Mouse (Mus musculus) ES-E14 (cell line): ENCODE data around the gene Grm4. TPM values are rescaled to one million over a fixed set of nuclear protein-coding genes. Genes with fewer than 3 reads are reported as not detected.

Experiments used
- DNase-seq: peaks from one replicate; pipeline ENCODE4 v3.0.0-alpha.2; 2013; ENCODE audit warnings: low read depth, low spot score
- H3K27ac ChIP-seq: 2 replicates; pipeline ENCODE4 v1.5.1; 2012; ENCODE audit warnings: low read depth, mild to moderate bottlenecking, low read length, moderate library complexity, mixed read lengths; ENCODE audit not compliant: poor library complexity, insufficient read depth, severe bottlenecking
- H3K36me3 ChIP-seq: 2 replicates; pipeline ENCODE4 v1.6.1; 2012; ENCODE audit warnings: mild to moderate bottlenecking, low read length, moderate library complexity, mixed read lengths; ENCODE audit not compliant: control insufficient read depth, poor library complexity, insufficient read depth, severe bottlenecking
- H3K4me1 ChIP-seq, 2 experiments: fragments of 150-350 bp in 1 of 2; sonication (generic) in 1 of 2; 2 replicates each; pipeline ENCODE4 v1.6.1; 2012; ENCODE audit warnings: low read length in 2 of 2, mild to moderate bottlenecking in 1 of 2, mixed read lengths in 1 of 2; ENCODE audit not compliant: control insufficient read depth in 2 of 2, insufficient read depth in 2 of 2, poor library complexity in 1 of 2
- H3K4me3 ChIP-seq, 2 experiments: fragments of 150-350 bp in 1 of 2; sonication (generic) in 1 of 2; 2 replicates each; pipeline ENCODE4 v1.5.1; 2012; ENCODE audit warnings: low read length in 2 of 2, low read depth in 1 of 2, mild to moderate bottlenecking in 1 of 2, mixed read lengths in 1 of 2; ENCODE audit not compliant: insufficient read depth in 1 of 2, poor library complexity in 1 of 2, severe bottlenecking in 1 of 2
- H3K9ac ChIP-seq: 2 replicates; pipeline ENCODE4 v1.6.1; 2012; ENCODE audit warnings: low read depth, mild to moderate bottlenecking, low read length, mixed read lengths; ENCODE audit not compliant: poor library complexity, insufficient read depth, severe bottlenecking
- H3K9me3 ChIP-seq: fragments of 150-350 bp; sonication (generic); 2 replicates; pipeline ENCODE4 v1.6.1; 2012; ENCODE audit warnings: low read depth, mild to moderate bottlenecking, low read length; ENCODE audit not compliant: control insufficient read depth, insufficient read depth
- CHD2 ChIP-seq: IDR thresholded peaks from 2 replicates; pipeline ENCODE4 v1.6.1; 2014; ENCODE audit warnings: mild to moderate bottlenecking, low read depth, low read length, inconsistent platforms
- HCFC1 ChIP-seq: IDR thresholded peaks from 2 replicates; pipeline ENCODE4 v1.6.1; 2012; ENCODE audit warnings: low read length, inconsistent platforms, borderline replicate concordance; ENCODE audit not compliant: insufficient read depth
- MAFK ChIP-seq: IDR thresholded peaks from 2 replicates; pipeline ENCODE4 v1.6.1; 2014; ENCODE audit warnings: mild to moderate bottlenecking, low read depth, low read length, inconsistent platforms; ENCODE audit not compliant: insufficient read depth
- ZC3H11A ChIP-seq: IDR thresholded peaks from 2 replicates; pipeline ENCODE4 v1.6.1; 2012; ENCODE audit warnings: low read depth, mild to moderate bottlenecking, inconsistent platforms, low read length, borderline replicate concordance
- ZNF384 ChIP-seq: IDR thresholded peaks from 2 replicates; pipeline ENCODE4 v1.6.1; 2012; ENCODE audit warnings: low read depth, low read length, inconsistent platforms
- in situ Hi-C, 2 experiments: fragments of 600-800 bp; cut with MboI; formaldehyde crosslinking; loops; one replicate each; pipeline ENCODE4 v1.15.1; 2025; ENCODE audit warnings: low sequenced_read_pairs in 2 of 2, inconsistent platforms in 1 of 2; ENCODE audit not compliant: unreplicated experiment in 2 of 2
- total RNA-seq: library from RNA; depleted of rRNA; stranded (reverse); fragments of 300-350 nt; gene quantifications from 2 replicates; pipeline ENCODE4 v1.2.3, GENCODE M21; 2012

Grm4 gene
- total RNA-seq, 1 experiment, result 0.49 TPM

- Histone ChIP-seq H3K9ac (no peak overlapping the region), H3K36me3 (no peaks in the 10 kb centered on the region), H3K9me3 (no peaks in the 10 kb centered on the region), H3K4me1 (peaks cover 0 to 12% of the 10 kb centered on the region in 2 experiments; a peak in 2 of 4 replicates), H3K4me3 (no peak overlapping the region), H3K27ac (no peak overlapping the region)
- no peak for DNase-seq
- in situ Hi-C loops, result loop anchor here in 1 of 2 experiments (25.0 kb wide), 1 partner anchor 321 kb away; no protein-coding TSS in a partner anchor
- TF ChIP-seq CHD2 (no peak), ZC3H11A (no peak), HCFC1 (no peak), ZNF384 (no peak), MAFK (no peak)
Measured at GRCm38 (mm10) chr17:27508513-27508912, 12.7 kb downstream of the Grm4 start.

- no peaks in the 10 kb centered on the region for H3K36me3 ChIP-seq
- peaks cover 0 to 12% of the 10 kb centered on the region in 2 experiments; a peak in 2 of 4 replicates for H3K4me1 ChIP-seq
- H3K9me3 ChIP-seq, result no peaks in the 10 kb centered on the region
- H3K27ac ChIP-seq, result no peak overlapping the region
- H3K9ac ChIP-seq, result no peak overlapping the region
- no peak overlapping the region for H3K4me3 ChIP-seq
- in situ Hi-C loops, result loop anchor here in 1 of 2 experiments (25.0 kb wide), 1 partner anchor 321 kb away; no protein-coding TSS in a partner anchor
- no peak for DNase-seq
- TF ChIP-seq HCFC1, result no peak
- TF ChIP-seq MAFK, result no peak
- no peak for TF ChIP-seq CHD2
- TF ChIP-seq ZNF384, result no peak
- no peak for TF ChIP-seq ZC3H11A
Measured at GRCm38 (mm10) chr17:27508002-27508401, 13.2 kb downstream of the Grm4 start.

GRCm38 (mm10) chr17:27507591-27507945 is 13.6 kb downstream of the Grm4 start:
- DNase-seq, result no peak
- Histone ChIP-seq H3K4me3 (no peak overlapping the region), H3K27ac (no peak overlapping the region), H3K4me1 (peaks cover 0 to 14% of the 10 kb centered on the region in 2 experiments; a peak in 2 of 4 replicates), H3K9me3 (no peaks in the 10 kb centered on the region), H3K36me3 (no peaks in the 10 kb centered on the region), H3K9ac (no peak overlapping the region)
- in situ Hi-C loops, result loop anchor here in 1 of 2 experiments (25.0 kb wide), 1 partner anchor 320 kb away; no protein-coding TSS in a partner anchor
- TF ChIP-seq ZC3H11A (no peak), ZNF384 (no peak), HCFC1 (no peak), MAFK (no peak), CHD2 (no peak)

GRCm38 (mm10) chr17:27506871-27507590 is 14.2 kb downstream of the Grm4 start:
- H3K9me3 ChIP-seq, result no peaks in the 10 kb centered on the region
- TF ChIP-seq MAFK, result no peak
- TF ChIP-seq HCFC1, result no peak
- no peak for TF ChIP-seq CHD2
- no peak for TF ChIP-seq ZC3H11A
- no peak for TF ChIP-seq ZNF384
- no peak overlapping the region for H3K27ac ChIP-seq
- H3K4me3 ChIP-seq, result no peak overlapping the region
- H3K9ac ChIP-seq, result no peak overlapping the region
- peaks cover 0 to 14% of the 10 kb centered on the region in 2 experiments; a peak in 2 of 4 replicates for H3K4me1 ChIP-seq
- H3K36me3 ChIP-seq, result no peaks in the 10 kb centered on the region
- in situ Hi-C loops, result loop anchor here in 1 of 2 experiments (25.0 kb wide), 1 partner anchor 320 kb away; no protein-coding TSS in a partner anchor
- no peak for DNase-seq
